In genomic region chr3:34445354-34445753, GRCm38 (mm10) we compare ENCODE assay signal across 8 mouse cellular contexts.
DNase-seq lines count a peak whose midpoint lies in the region; ATAC-seq and TF ChIP-seq lines count a peak whose summit lies in the region.

No protein-coding gene starts in this region.

- peaks cover 3% of the 10 kb centered on the region for H3K9me3 ChIP-seq in hindbrain, embryonic 13.5 days
- 0 out of 2 replicates have a peak, but pooled peaks cover 4% of the 10 kb centered on the region for H3K9me3 ChIP-seq in midbrain, postnatal 0 days (ENCODE audit: low read length)

- no peaks in the 10 kb centered on the region for H3K79me2 ChIP-seq in liver, adult 2 months (ENCODE audit: control insufficient read depth, insufficient read depth, low read length)

- no peak for TF ChIP-seq POLR2A in liver, adult 2 months (IDR thresholded peaks at IDR 0.05; ENCODE audit: extremely low read depth, insufficient read depth, low read length)

- 43% methylated on average over 7 of the region's 7 CpGs for WGBS in liver, adult 2 months
- 21% methylated on average over 7 of the region's 7 CpGs for WGBS in hindbrain, embryonic 13.5 days
- 37% methylated on average over 7 of the region's 7 CpGs for WGBS in midbrain, postnatal 0 days

- ATAC-seq in hindbrain, embryonic 13.5 days (ENCODE audit: low FRiP score), result peak; percentile 46; the same call in 1 of the 2 replicates
- peak; percentile 61; the same call in 1 of the 2 replicates for ATAC-seq in midbrain, postnatal 0 days (ENCODE audit: low FRiP score)

- no peak overlapping the region for H3K4me3 ChIP-seq in liver, adult 2 months (ENCODE audit: insufficient read depth, low read depth, low read length)
- no peak overlapping the region for H3K4me3 ChIP-seq in hindbrain, embryonic 13.5 days
- no peak overlapping the region for H3K4me3 ChIP-seq in midbrain, postnatal 0 days (ENCODE audit: low read depth, low read length)

- H3K27me3 ChIP-seq in liver, adult 2 months (ENCODE audit: control insufficient read depth, insufficient read depth, low read length), result no peaks in the 10 kb centered on the region
- 0 out of 2 replicates have a peak, but pooled peaks cover 16% of the 10 kb centered on the region for H3K27me3 ChIP-seq in hindbrain, embryonic 13.5 days
- peaks cover 3% of the 10 kb centered on the region; the same call in 1 of the 2 replicates for H3K27me3 ChIP-seq in midbrain, postnatal 0 days (ENCODE audit: insufficient read depth, low read length)

- H3K36me3 ChIP-seq in liver, adult 2 months (ENCODE audit: control insufficient read depth, insufficient read depth, low read length), result no peaks in the 10 kb centered on the region
- no peaks in the 10 kb centered on the region for H3K36me3 ChIP-seq in hindbrain, embryonic 13.5 days
- no peaks in the 10 kb centered on the region for H3K36me3 ChIP-seq in midbrain, postnatal 0 days (ENCODE audit: insufficient read depth, low read length)

- no peak overlapping the region for H3K4me2 ChIP-seq in hindbrain, embryonic 13.5 days
- no peak overlapping the region for H3K4me2 ChIP-seq in midbrain, postnatal 0 days (ENCODE audit: low read depth, low read length, poor library complexity, severe bottlenecking)

- DNase-seq in liver, adult 2 months (ENCODE audit: extremely low read depth, low read depth, low spot score), result peak; percentile 40
- DNase-seq in liver, result no peak
- peak; percentile 66 for DNase-seq in embryo, embryonic 10.5 days (ENCODE audit: low spot score)
- DNase-seq in midbrain, postnatal 0 days (ENCODE audit: low spot score), result peak; percentile 80
- DNase-seq in spleen, postnatal 10 days (ENCODE audit: low spot score in 2 of 2), result no peak
- no peak for DNase-seq in spleen, postnatal 4 days (ENCODE audit: low spot score in 2 of 2)
- no peak for DNase-seq in heart, adult 18-20 months

- TF ChIP-seq CTCF in liver, adult 2 months (IDR thresholded peaks at IDR 0.05; ENCODE audit: low read depth, low read length), result no peak
- no peak for TF ChIP-seq CTCF in midbrain, postnatal 0 days (IDR thresholded peaks at IDR 0.05)

- H3K27ac ChIP-seq in liver, adult 2 months (replicated peaks; ENCODE audit: insufficient read depth, low read depth, low read length), result no peak overlapping the region
- H3K27ac ChIP-seq in hindbrain, embryonic 13.5 days, result 0 out of 2 replicates have a peak overlapping the region, but pooled peaks have one; percentile 31
- H3K27ac ChIP-seq in midbrain, postnatal 0 days (ENCODE audit: low read depth, low read length), result 0 out of 2 replicates have a peak overlapping the region, but pooled peaks have one; percentile 26

- H3K9ac ChIP-seq in liver, adult 2 months (ENCODE audit: low read depth, low read length), result no peak overlapping the region
- no peak overlapping the region for H3K9ac ChIP-seq in hindbrain, embryonic 13.5 days
- no peak overlapping the region for H3K9ac ChIP-seq in midbrain, postnatal 0 days (replicated peaks; ENCODE audit: low read length, poor library complexity, severe bottlenecking)

- H3K4me1 ChIP-seq in liver, adult 2 months (ENCODE audit: control insufficient read depth, insufficient read depth, low read length), result no peaks in the 10 kb centered on the region
- H3K4me1 ChIP-seq in hindbrain, embryonic 13.5 days (replicated peaks), result peaks cover 31% of the 10 kb centered on the region
- H3K4me1 ChIP-seq in midbrain, postnatal 0 days (ENCODE audit: insufficient read depth, low read length), result no peaks in the 10 kb centered on the region

Comparison
In these comparisons a context has a peak if more than half of its experiments do, and no peak if none do; other contexts are left out.
1. DNase-seq: peak in liver, adult 2 months (single experiment), embryo, embryonic 10.5 days (single experiment) and midbrain, postnatal 0 days (single experiment); none in liver (single experiment), spleen, postnatal 10 days (0 of 2), spleen, postnatal 4 days (0 of 2) and heart, adult 18-20 months (0 of 2).